Mouse (Mus musculus): ENCODE measurements at regions not wholly inside any gene's neighbourhood (a gene's known extent, or its start where the extent isn't known, plus 50 kb on each side); places are given as distances from the start of the nearest gene placed in this dataset.
"Not testable (repeated sequence)": the region's sequence is repeated elsewhere in the genome, so short reads cannot be mapped to it uniquely, and the experiment has no call there.

- DNase-seq (ENCODE audit: low read depth) = no peak
Observed at GRCm38 (mm10) chr3:7079073-7079472, 458.8 kb upstream of the 1700008P02Rik start.

DNA sequence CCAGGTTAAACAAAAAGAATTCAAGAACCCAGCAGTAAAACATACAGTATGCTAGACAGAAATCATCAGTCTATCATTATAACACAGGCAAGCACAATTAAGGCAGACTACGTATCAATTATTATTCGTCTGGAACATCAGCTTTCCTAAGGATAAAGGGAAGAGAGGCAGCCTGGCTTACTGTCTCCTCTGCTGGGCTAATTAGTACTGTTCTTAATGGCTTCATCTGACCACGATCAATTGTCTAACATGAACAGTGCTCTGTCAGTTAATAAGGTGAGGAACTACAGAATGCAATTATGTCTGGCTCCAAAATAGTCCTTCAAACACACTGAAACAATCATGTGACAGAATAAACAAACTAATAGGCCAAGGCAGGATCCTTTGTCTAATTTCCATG lies 456.6 kb upstream of the 1700008P02Rik start:
- DNase-seq (ENCODE audit: low read depth) = no peak

- DNase-seq (ENCODE audit: low read depth) = peak; percentile 8
Observed at GRCm38 (mm10) chr3:7074488-7074887, 454.2 kb upstream of the 1700008P02Rik start.

DNA sequence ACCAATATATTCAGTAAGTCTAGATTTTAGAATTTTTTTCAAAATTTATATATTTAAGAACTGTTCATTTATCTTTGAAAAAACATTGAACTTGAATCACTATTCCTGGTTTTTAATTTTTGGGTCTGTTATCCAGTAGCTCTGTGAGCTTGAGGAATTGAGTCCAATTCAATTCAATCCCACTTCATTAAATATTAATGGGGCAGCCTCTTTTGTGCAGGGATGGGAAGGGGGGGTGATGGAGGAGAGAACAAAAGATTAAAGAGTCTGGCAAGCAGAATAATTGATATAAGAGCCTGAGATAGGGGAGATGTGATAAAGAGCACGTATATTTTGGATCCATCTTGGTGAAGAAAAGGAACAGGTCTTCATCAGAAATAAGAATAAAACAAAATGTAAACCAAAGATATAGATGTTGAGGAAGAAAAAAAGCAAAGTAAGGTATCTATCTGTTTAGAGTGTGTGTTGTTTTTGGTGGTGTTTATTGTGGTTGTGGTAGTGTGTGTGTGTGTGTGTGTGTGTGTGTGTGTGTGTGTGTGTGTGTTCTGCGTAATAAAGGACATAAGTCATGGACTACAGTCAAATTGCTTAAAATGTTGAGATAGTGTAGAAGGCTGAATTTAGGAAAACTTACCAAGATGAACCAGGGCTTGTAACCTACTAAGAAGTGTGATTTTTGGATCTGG lies 421.3 kb upstream of the 1700008P02Rik start:
- DNase-seq (ENCODE audit: low read depth) = no peak

DNA sequence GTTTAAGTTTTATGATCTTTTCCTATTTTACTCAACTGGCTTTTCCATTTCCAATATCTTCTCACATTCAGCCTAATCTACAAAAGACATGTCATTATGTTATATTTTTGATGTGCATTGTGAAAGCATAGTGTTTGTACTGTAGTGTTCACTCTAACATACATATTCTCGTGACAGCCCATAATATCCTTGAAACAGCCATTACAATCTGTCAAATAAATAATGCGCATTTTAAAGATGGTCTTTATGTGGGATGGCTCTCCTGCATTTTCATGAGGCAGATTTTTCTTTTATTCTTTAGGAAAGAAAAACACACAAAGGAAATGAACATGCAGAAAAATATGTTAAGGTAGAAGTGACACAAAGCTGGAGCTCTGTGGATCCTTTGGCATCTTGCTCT lies 415.6 kb upstream of the 1700008P02Rik start:
- DNase-seq (ENCODE audit: low read depth) = no peak

- DNase-seq (ENCODE audit: low read depth) = peak; percentile 9
Observed at GRCm38 (mm10) chr3:7027845-7028244, 407.6 kb upstream of the 1700008P02Rik start.

- no peak for DNase-seq (ENCODE audit: low read depth)
Observed at GRCm38 (mm10) chr3:7014345-7014973, 394.2 kb upstream of the 1700008P02Rik start.

GRCm38 (mm10) chr3:7013516-7013915 lies 393.3 kb upstream of the 1700008P02Rik start:
- no peak for DNase-seq (ENCODE audit: low read depth)

DNA sequence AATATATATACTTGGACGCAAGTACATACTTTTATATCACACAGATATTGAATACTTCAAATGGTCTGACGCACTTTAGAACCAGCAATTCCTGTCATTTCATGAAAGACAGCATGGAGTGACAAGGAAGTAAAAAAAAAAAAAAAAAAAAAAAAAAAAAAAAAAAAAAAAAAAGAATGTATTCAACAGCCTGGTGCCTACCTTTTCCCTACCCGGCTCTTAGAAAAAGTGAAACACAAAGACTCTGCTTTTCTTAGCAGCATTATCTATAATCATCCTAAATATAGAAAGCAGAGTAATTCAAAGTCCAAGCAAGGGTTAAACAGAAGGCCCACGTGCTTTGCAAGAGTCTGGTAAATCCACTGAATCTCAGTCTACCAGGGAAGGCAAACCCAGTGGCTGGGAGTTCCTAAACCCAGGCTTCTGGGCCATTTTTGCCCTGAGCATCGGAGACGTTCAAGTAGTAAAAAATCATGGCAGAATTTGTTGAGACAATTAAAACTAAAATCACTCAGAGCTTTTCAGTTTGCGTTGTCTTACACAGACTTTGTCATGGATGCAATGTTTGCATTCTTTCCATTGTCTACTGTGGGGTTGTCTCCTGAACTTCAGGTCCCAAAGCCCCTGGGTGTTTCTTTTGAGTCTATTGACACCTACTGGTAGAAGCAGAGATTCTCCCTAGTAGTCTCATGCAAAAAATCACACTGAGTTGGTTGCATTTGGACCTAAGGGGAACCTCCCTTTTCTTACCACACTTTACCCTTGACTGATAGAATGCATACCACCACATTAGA lies 390.2 kb upstream of the 1700008P02Rik start:
- peak; percentile 22 for DNase-seq (ENCODE audit: low read depth)

DNA sequence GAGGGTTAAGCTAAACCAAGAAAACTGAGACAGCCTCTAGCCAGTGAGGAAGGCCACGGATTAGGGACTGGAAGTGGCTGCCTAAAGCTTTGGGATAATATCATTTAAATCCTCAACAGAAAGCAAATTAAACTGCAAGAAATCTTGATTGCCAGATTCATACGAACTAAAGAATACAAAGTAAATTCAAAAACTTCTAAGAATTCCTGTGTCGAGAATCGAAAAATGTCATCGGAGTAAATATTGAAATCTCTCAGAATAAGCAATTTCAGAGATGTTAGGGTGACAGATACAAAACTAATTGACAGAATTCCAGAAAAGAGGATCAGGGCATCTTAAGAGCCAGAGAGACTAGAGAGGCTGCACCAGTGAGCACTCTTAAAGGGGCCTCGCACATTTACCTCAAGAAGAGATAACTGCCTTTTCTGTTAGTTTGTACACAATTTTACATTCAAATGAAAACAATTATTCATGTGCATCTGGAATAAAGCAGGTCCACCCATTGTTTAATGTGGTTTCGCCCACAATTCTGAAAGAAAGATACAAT lies 388.5 kb upstream of the 1700008P02Rik start:
- no peak for DNase-seq (ENCODE audit: low read depth)

DNA sequence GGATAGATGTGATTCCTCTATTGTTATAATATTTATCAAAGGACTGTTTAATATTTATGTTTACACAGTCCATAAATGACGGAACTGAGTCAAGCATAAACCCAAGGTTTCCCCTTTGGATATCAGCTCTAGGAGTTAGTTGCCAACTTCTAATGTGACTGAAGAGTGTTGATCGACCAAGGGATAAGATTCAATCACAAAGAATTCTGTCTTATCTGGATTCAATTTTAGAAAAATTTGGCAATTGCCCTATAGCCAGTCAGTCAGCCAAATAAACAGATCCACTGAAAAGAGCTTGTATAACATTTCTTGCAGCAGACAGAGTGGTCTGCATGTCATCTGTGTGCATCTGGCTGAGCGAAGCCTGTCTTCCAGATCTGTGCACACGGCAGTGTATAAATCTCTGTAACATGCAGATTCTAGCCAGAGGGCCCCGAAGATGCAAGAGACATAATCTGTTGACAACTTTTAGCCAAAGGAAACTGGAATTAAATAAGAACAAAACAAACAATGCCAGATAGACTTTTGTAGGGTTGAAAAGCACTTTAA lies 387.6 kb upstream of the 1700008P02Rik start:
- DNase-seq (ENCODE audit: low read depth) = no peak

GRCm38 (mm10) chr3:6991735-6992134 lies 371.5 kb upstream of the 1700008P02Rik start:
- DNase-seq (ENCODE audit: low read depth) = not testable (repeated sequence)

DNA sequence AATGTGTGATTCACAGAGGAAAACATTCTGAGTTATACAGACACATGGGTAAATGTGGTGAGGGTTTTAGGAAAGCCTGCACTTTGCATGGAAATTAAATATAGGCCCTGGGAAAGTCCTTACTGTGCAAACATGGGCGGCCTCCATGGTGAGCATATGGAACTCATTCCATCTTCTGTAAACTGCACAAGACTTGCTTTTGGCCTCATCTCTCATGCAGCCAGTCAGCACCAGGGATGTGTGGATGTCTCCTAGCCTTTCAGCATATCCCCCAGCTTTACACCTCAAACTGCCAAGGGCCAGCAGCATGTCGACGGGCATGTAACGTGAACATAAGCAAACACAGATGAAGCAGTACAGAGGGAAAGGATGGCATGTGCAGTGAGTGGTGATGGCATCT lies 364.7 kb upstream of the 1700008P02Rik start:
- DNase-seq (ENCODE audit: low read depth) = no peak

DNA sequence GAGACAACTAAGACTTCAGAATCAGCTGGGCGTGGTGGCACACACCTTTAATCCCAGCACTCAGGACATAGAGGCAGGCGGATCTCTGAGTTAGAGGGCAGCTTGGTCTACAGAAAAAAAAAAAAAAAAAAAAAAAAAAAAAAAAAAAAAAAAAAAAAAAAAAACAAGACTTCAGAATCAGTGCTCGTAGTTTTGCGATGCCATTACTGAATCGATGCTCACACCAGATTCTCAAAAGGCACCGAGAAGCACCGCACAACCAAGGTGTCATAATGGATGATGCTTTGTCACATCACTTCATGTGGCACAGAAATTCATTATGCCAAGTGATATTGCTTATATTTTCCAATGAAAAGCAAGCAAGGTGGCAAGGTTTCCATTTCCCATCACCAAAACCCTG lies 337.4 kb upstream of the 1700008P02Rik start:
- DNase-seq (ENCODE audit: low read depth) = no peak

GRCm38 (mm10) chr3:6932535-6933103 lies 312.4 kb upstream of the 1700008P02Rik start:
- DNase-seq (ENCODE audit: low read depth) = no peak

DNA sequence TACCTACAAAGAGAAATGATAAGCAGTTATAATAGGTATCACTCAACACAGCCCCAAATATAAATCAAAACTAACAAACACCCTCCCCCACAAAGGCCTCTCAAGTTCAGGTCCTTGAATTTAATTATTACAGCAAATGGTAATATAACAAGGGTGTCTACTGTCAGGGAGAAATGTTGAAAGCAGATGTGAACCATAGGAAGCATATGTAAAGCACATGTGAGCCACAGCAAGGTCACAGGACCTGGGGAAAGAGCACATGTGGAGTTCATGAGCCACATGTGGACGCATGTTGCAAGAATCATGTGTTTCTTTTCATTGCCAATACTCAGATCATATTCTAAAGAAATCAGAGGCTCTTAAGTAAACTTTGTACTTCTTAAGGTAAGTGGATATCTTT lies 306.5 kb upstream of the 1700008P02Rik start:
- DNase-seq (ENCODE audit: low read depth) = no peak

- DNase-seq (ENCODE audit: low read depth) = not testable (repeated sequence)
Observed at GRCm38 (mm10) chr3:6922647-6923046, 302.4 kb upstream of the 1700008P02Rik start.

GRCm38 (mm10) chr3:6920253-6920652 lies 300.0 kb upstream of the 1700008P02Rik start:
- DNase-seq (ENCODE audit: low read depth) = no peak

GRCm38 (mm10) chr3:6887936-6888335 lies 267.7 kb upstream of the 1700008P02Rik start:
- DNase-seq (ENCODE audit: low read depth) = no peak

- no peak for DNase-seq (ENCODE audit: low read depth)
Observed at GRCm38 (mm10) chr3:6887053-6887700, 266.9 kb upstream of the 1700008P02Rik start.

Measured in fibroblast of lung, adult 2 months (primary cell).